Mouse (Mus musculus) embryonic facial prominence, embryonic 15.5 days (tissue): ENCODE data around the gene Pak3. TPM values are rescaled to one million over a fixed set of nuclear protein-coding genes. Genes with fewer than 3 reads are reported as not detected.

Experiments used
- ATAC-seq: fragments of 200-750 bp; cut with Nextera tagmentation; 2 replicates; pipeline ENCODE4 v1.8.0; 2017; ENCODE audit warnings: low read depth, moderate TSS enrichment; ENCODE audit not compliant: insufficient number of reproducible peaks, low FRiP score, low TSS enrichment
- H3K27ac ChIP-seq: fragments of 300-500 bp; sonication (generic); replicated peaks from 2 replicates; pipeline ENCODE4 v1.5.1; 2015; ENCODE audit warnings: mild to moderate bottlenecking, inconsistent platforms
- H3K27me3 ChIP-seq: fragments of 300-500 bp; sonication (generic); 2 replicates; pipeline ENCODE4 v1.6.1; 2015; ENCODE audit warnings: inconsistent platforms
- H3K36me3 ChIP-seq: fragments of 300-500 bp; sonication (generic); 2 replicates; pipeline ENCODE4 v1.6.1; 2015; ENCODE audit warnings: mild to moderate bottlenecking, inconsistent platforms
- H3K4me1 ChIP-seq: fragments of 300-500 bp; sonication (generic); 2 replicates; pipeline ENCODE4 v1.6.1; 2015; ENCODE audit warnings: inconsistent platforms
- H3K4me2 ChIP-seq: fragments of 300-500 bp; sonication (generic); replicated peaks from 2 replicates; pipeline ENCODE4 v1.6.1; 2015; ENCODE audit warnings: mild to moderate bottlenecking, inconsistent platforms
- H3K4me3 ChIP-seq: fragments of 300-500 bp; sonication (generic); replicated peaks from 2 replicates; pipeline ENCODE4 v1.5.1; 2015; ENCODE audit warnings: mild to moderate bottlenecking, inconsistent platforms
- H3K9ac ChIP-seq: fragments of 300-500 bp; sonication (generic); 2 replicates; pipeline ENCODE4 v1.6.1; 2015; ENCODE audit warnings: inconsistent platforms
- H3K9me3 ChIP-seq: fragments of 300-500 bp; sonication (generic); replicated peaks from 2 replicates; pipeline ENCODE4 v1.6.1; 2016; ENCODE audit warnings: inconsistent platforms
- WGBS: fragments of 180-500 bp; shearing (Covaris S2); methylation state at CpG from one replicate; pipeline ENCODE4 v1.1.7; 2015; 5-methylcytosine and 5-hydroxymethylcytosine counted together
- polyA plus RNA-seq: library from polyadenylated mRNA; unstranded; fragments of >200 nt; fragmentation: Nextera tagmentation; extraction: Ambion mirVana; gene quantifications from 2 replicates; pipeline ENCODE4 v1.2.1, GENCODE M21; 2015

Pak3 gene
- polyA plus RNA-seq, 1 experiment from 2014 or later = 18.5 TPM

DNA sequence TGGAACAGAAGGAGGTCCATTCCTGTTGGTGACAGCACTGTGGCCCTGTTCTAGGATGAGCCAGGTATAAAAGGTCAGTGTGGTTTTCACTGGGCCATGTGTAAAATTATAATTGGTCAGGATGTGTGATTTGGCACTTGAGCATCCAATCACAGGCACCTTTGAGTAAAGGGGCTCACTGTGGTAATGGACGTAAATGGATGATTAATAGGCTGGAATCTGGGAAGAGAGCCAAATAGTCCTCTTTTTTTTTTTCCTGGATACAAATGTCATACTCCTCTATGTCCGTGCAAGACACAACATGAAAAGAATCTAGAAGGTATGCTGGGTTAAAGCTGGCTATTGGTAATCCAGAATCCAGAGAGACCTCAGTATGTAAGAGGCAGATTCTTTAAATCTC, 147.4 kb downstream of the Pak3 start:
- H3K27me3 ChIP-seq = no peaks in the 10 kb centered on the region
- no peaks in the 10 kb centered on the region for H3K9me3 ChIP-seq
- H3K27ac ChIP-seq = no peak overlapping the region
- H3K36me3 ChIP-seq = no peaks in the 10 kb centered on the region
- no peak overlapping the region for H3K4me3 ChIP-seq
- no peak overlapping the region for H3K4me2 ChIP-seq
- ATAC-seq = no peak
- no peak overlapping the region for H3K9ac ChIP-seq
- H3K4me1 ChIP-seq = no peaks in the 10 kb centered on the region
- 51% methylated on average over 2 of the region's 2 CpGs for WGBS

DNA sequence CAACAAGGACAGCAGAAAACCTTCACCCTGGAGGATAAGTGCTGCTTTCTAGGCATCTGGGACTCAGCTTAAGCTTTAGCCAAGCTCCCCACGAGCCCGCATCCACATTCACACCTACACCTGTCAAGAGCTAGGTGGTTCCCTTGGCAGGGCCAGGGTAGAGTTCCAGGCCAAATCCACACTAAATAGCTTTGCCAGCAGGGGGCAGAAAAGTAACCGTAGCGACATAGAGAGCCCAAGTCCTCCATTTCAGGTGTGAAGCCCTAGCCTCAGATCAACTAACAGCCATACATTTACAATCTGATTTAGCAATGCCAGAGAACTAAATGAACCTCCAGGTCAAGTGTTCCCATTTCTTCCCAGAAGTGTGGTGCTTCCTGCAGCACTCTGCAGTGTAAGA, 148.6 kb downstream of the Pak3 start:
- no peaks in the 10 kb centered on the region for H3K9me3 ChIP-seq
- no peaks in the 10 kb centered on the region for H3K36me3 ChIP-seq
- H3K4me3 ChIP-seq = no peak overlapping the region
- no peak overlapping the region for H3K27ac ChIP-seq
- H3K4me2 ChIP-seq = no peak overlapping the region
- H3K9ac ChIP-seq = no peak overlapping the region
- WGBS = 47% methylated on average over 4 of the region's 4 CpGs
- no peaks in the 10 kb centered on the region for H3K27me3 ChIP-seq
- no peaks in the 10 kb centered on the region for H3K4me1 ChIP-seq
- ATAC-seq = no peak

DNA sequence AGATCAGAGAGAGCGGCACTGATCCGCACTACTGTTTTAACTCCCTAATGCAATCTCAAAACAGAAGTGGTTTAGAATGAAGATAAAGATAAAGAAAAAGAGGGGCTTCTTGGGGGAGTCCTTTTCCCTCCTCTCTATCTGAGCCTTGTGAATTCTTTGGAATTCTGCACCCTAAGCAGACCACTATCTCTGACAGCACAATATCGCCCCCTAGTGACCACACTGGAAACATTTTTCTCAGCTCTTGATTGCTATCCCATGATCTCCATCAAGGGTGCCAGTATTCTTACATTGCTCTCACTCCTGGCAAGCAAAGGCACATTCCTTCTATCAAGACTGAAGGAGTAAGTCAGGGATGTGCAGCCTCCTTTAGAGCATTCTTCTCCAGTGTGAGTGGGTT, 149.9 kb downstream of the Pak3 start:
- H3K4me2 ChIP-seq = no peak overlapping the region
- no peaks in the 10 kb centered on the region for H3K4me1 ChIP-seq
- H3K9me3 ChIP-seq = no peaks in the 10 kb centered on the region
- H3K4me3 ChIP-seq = no peak overlapping the region
- H3K27ac ChIP-seq = no peak overlapping the region
- H3K9ac ChIP-seq = no peak overlapping the region
- H3K36me3 ChIP-seq = no peaks in the 10 kb centered on the region
- ATAC-seq = no peak
- H3K27me3 ChIP-seq = no peaks in the 10 kb centered on the region
- 38% methylated on average over 3 of the region's 3 CpGs for WGBS

DNA sequence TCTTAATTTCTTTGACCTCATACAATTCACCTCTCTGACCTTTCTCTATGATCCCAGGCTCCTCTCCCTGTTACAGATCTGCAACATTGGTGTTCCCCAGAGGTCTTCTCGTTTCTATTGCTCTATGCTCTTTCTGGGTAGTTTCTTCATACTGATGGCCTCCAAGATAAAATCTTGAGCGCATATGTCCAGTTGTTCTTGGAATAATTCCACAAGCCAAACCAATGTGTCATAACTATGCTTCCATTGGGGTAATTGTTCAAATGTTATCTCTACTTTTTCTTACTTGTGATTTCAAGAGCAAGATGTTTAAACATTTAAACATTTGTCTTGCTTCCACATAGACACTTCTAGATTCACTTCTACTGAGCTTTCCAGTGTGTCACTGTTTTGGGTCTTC, 160.2 kb downstream of the Pak3 start:
- Histone ChIP-seq H3K4me2 (no peak overlapping the region), H3K36me3 (no peaks in the 10 kb centered on the region), H3K9me3 (no peaks in the 10 kb centered on the region), H3K9ac (no peak overlapping the region), H3K27me3 (no peaks in the 10 kb centered on the region), H3K27ac (no peak overlapping the region), H3K4me1 (no peaks in the 10 kb centered on the region), H3K4me3 (no peak overlapping the region)
- 82% methylated on average over 2 of the region's 2 CpGs for WGBS
- ATAC-seq = no peak

DNA sequence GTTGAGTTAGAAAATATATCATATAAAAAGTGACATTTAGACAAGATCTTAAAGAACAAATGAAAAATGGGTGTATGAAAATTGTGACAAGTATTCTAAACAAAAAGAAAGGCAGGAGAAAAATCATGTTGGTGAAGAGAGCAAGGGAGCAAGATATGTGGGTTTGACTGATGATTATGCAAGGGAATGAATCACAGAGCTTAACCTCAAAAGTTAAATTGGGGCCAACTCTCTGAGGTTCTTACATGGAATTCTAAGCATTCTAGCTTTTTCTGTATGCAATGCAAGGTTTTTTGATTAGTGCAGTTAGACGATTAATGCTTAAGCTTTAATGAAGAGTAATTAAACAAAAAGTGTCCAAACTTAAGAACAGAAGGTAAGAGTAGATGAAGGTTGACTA, 203.9 kb downstream of the Pak3 start:
- Histone ChIP-seq H3K9ac (no peak overlapping the region), H3K27me3 (no peaks in the 10 kb centered on the region), H3K9me3 (no peaks in the 10 kb centered on the region), H3K4me3 (no peak overlapping the region), H3K36me3 (no peaks in the 10 kb centered on the region), H3K4me2 (no peak overlapping the region), H3K27ac (no peak overlapping the region), H3K4me1 (no peaks in the 10 kb centered on the region)
- no peak for ATAC-seq
- 79% methylated on average over 1 of the region's 1 CpGs for WGBS

DNA sequence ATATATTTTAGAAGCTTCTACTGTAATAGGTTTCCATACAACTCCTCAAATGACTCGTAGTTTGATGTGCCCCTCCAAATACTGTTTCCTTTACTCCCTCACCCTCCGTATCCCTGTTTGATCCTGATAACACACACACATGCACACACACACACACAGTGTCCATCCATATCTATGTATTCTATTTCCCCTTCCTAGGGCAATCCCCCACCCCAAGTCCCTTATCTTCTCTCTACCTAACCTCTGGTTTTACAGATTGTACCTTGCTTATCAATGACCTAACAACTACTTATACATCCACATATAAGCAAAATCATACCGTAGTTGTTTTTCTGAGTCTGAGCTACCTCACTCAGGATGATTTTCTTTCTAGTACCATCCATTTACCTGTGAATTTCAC, 207.0 kb downstream of the Pak3 start:
- no peak overlapping the region for H3K4me3 ChIP-seq
- no peak for ATAC-seq
- H3K4me1 ChIP-seq = no peaks in the 10 kb centered on the region
- no peak overlapping the region for H3K4me2 ChIP-seq
- no peak overlapping the region for H3K9ac ChIP-seq
- 88% methylated on average over 3 of the region's 3 CpGs for WGBS
- no peaks in the 10 kb centered on the region for H3K27me3 ChIP-seq
- H3K9me3 ChIP-seq = no peaks in the 10 kb centered on the region
- H3K27ac ChIP-seq = no peak overlapping the region
- H3K36me3 ChIP-seq = no peaks in the 10 kb centered on the region

DNA sequence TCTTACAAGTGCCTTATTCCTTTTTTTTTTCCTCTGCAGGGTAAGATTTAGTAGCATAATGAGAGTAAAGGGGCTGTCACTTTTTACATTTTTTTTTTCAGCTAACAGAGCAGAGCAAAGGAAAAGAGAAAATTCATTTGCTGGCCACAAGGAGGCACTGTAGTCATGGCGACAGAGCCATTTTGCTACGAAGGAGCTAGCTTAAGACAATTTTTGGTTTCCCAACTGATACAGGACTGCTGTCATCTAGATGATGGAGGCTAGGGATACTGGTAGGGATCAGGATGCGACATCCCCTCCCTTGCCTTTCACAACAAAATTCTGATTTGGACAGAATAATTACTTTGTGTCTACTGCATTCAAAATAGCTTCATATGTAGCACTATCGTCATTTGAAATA, 217.6 kb downstream of the Pak3 start:
- H3K9ac ChIP-seq = no peak overlapping the region
- no peak for ATAC-seq
- WGBS = 38% methylated on average over 4 of the region's 4 CpGs

DNA sequence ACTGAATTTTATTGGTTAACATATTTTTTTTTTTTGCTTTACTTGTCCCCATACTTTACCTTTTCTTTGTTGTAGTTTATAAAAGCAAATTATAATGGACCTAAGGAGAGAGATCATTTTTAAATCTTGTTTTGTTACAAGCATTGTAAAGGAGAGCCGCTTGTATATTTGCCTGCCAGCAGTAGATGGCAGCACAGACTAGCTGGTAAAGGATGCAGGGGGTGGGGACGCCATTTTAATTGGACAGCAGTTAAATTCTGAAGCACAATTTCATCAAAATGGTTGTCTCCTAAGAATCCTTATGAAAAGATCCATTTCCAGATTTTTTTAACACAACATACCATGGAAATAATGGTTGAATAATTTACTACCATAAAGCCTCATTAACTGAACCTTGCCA, 220.8 kb downstream of the Pak3 start:
- WGBS = 17% methylated on average over 2 of the region's 2 CpGs
- H3K4me3 ChIP-seq = no peak overlapping the region
- H3K9me3 ChIP-seq = no peaks in the 10 kb centered on the region
- H3K27me3 ChIP-seq = no peaks in the 10 kb centered on the region
- no peak overlapping the region for H3K27ac ChIP-seq
- no peak overlapping the region for H3K4me2 ChIP-seq
- H3K36me3 ChIP-seq = no peaks in the 10 kb centered on the region
- H3K9ac ChIP-seq = no peak overlapping the region
- ATAC-seq = no peak
- H3K4me1 ChIP-seq = no peaks in the 10 kb centered on the region

More for the DNA sequence above, 217.6 kb downstream of the Pak3 start:
- Histone ChIP-seq H3K9me3 (no peaks in the 10 kb centered on the region), H3K4me1 (no peaks in the 10 kb centered on the region), H3K27me3 (no peaks in the 10 kb centered on the region), H3K27ac (no peak overlapping the region), H3K36me3 (no peaks in the 10 kb centered on the region), H3K4me2 (no peak overlapping the region), H3K4me3 (no peak overlapping the region)

DNA sequence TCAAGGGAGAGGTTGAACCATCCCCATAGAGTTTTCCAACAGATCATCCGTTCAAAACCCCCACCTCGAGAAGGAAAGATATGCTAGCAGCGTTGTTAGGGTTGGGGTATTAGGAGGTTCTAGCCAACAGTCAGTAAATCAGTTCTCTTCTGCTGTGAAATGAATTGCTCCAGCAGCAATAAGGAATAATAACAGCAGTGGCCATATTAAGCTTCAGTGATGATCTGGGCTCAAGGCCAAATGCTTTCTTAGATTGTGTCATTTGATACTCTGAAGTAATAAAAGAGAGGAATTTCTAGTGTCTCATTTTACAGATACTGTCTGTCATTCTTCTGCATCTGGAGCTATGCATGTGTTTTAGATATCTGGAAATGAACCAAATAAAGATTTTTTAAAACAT, 244.2 kb downstream of the Pak3 start:
- WGBS = 59% methylated on average over 3 of the region's 3 CpGs
- H3K36me3 ChIP-seq = no peaks in the 10 kb centered on the region
- no peaks in the 10 kb centered on the region for H3K9me3 ChIP-seq
- H3K27me3 ChIP-seq = no peaks in the 10 kb centered on the region
- H3K9ac ChIP-seq = no peak overlapping the region
- no peak overlapping the region for H3K4me3 ChIP-seq
- no peak overlapping the region for H3K27ac ChIP-seq
- no peak overlapping the region for H3K4me2 ChIP-seq
- H3K4me1 ChIP-seq = no peaks in the 10 kb centered on the region
- ATAC-seq = no peak

DNA sequence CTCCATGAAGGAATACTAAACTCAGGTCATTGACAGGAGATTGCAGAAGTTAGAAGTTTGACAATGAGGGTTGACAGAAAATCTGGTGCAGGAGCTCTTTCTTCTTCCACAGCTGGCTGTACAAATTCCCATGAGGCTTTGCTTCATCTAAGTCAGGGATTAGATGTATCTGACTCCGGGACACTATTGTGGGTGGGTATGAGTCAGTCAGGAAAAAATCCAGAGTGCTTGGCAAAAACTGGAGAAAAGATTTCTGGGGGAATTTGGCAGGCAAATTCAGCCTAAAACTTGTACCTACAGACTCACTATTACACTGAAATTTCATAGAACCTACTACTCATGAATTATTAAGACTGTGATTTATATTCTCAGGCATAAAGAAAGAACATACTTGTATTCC, 297.6 kb downstream of the Pak3 start:
- WGBS = 75% methylated on average over 1 of the region's 1 CpGs
- no peaks in the 10 kb centered on the region for H3K9me3 ChIP-seq
- no peak overlapping the region for H3K4me2 ChIP-seq
- H3K4me1 ChIP-seq = no peaks in the 10 kb centered on the region
- no peaks in the 10 kb centered on the region for H3K36me3 ChIP-seq
- no peak overlapping the region for H3K4me3 ChIP-seq
- H3K9ac ChIP-seq = no peak overlapping the region
- ATAC-seq = no peak
- no peaks in the 10 kb centered on the region for H3K27me3 ChIP-seq
- no peak overlapping the region for H3K27ac ChIP-seq

DNA sequence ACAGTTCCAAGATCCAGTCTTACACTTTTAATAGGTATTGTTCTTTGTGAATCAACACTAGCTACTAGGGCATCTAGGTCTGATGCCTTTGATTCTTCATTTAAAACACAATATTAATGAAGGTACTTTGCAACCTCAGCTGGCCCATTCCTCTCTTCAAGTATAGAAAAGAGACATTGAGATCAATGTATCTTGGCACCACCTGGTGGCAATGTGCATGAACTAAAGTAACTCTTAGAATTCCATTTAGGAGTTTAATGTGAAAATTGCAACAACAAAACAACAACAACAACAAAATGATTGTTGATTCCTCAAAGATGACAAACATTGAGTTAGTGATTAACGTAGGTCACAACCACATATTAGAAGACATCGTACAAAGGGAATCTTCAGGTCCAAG, 300.6 kb downstream of the Pak3 start:
- Histone ChIP-seq H3K36me3 (no peaks in the 10 kb centered on the region), H3K9ac (no peak overlapping the region), H3K27me3 (no peaks in the 10 kb centered on the region), H3K4me1 (no peaks in the 10 kb centered on the region), H3K4me3 (no peak overlapping the region), H3K27ac (no peak overlapping the region), H3K9me3 (no peaks in the 10 kb centered on the region), H3K4me2 (no peak overlapping the region)
- 92% methylated on average over 2 of the region's 2 CpGs for WGBS
- ATAC-seq = no peak

DNA sequence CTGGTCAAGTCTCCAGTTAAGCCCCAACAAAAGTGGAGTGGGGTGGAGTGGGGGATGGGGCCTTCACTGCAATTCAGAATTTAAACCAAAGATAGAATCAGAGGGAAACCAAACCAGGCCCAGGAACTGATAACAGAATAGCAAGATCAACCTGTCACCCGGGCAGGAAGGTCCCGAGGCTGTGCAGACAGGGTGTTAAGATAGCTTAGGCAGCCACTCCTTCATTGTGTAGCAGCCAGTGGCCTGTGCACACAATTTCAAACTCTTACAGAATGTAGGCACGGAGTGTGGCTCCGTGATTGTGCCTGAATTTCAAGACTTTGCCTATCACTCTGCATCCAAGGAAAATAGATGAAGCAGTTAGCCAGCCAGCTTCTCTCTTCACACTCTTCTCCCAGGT, 308.1 kb downstream of the Pak3 start:
- Histone ChIP-seq H3K27ac (peak overlapping the region; percentile 65), H3K36me3 (no peaks in the 10 kb centered on the region), H3K27me3 (no peaks in the 10 kb centered on the region), H3K9ac (0 out of 2 replicates have a peak overlapping the region, but pooled peaks have one; percentile 12), H3K4me1 (no peaks in the 10 kb centered on the region), H3K4me2 (peak overlapping the region; percentile 40), H3K4me3 (peak overlapping the region; percentile 43), H3K9me3 (no peaks in the 10 kb centered on the region)
- WGBS = 25% methylated on average over 4 of the region's 4 CpGs
- ATAC-seq = no peak
